Mouse (Mus musculus) heart, embryonic 10.5 days (tissue): ENCODE results near the gene Zswim2. TPM values are rescaled to one million over a fixed set of nuclear protein-coding genes. Genes with fewer than 3 reads are reported as not detected.
"Not testable (repeated sequence)": the region's sequence is repeated elsewhere in the genome, so short reads cannot be mapped to it uniquely, and the experiment has no call there.

ENCODE experiments used
- DNase-seq: peaks from one replicate; pipeline ENCODE4 v3.0.0-alpha.2; 2017; ENCODE audit warnings: low spot score
- H3K27ac ChIP-seq: fragments of 300-500 bp; sonication (generic); 2 replicates; pipeline ENCODE4 v1.5.1; 2016; ENCODE audit warnings: mild to moderate bottlenecking
- H3K27me3 ChIP-seq: fragments of 300-500 bp; sonication (generic); 2 replicates; pipeline ENCODE4 v1.6.1; 2016; ENCODE audit warnings: mild to moderate bottlenecking; ENCODE audit not compliant: poor library complexity, insufficient read depth, severe bottlenecking
- H3K36me3 ChIP-seq: fragments of 300-500 bp; sonication (generic); 2 replicates; pipeline ENCODE4 v1.6.1; 2016; ENCODE audit warnings: mild to moderate bottlenecking, moderate library complexity
- H3K4me1 ChIP-seq: fragments of 300-500 bp; sonication (generic); 2 replicates; pipeline ENCODE4 v1.6.1; 2016; ENCODE audit warnings: mild to moderate bottlenecking
- H3K4me3 ChIP-seq: fragments of 300-500 bp; sonication (generic); 2 replicates; pipeline ENCODE4 v1.5.1; 2016; ENCODE audit warnings: mild to moderate bottlenecking, moderate library complexity
- H3K9me3 ChIP-seq: fragments of 300-500 bp; sonication (generic); 2 replicates; pipeline ENCODE4 v1.6.1; 2016; ENCODE audit warnings: mild to moderate bottlenecking, moderate library complexity
- WGBS: fragments of 180-500 bp; shearing (Covaris S2); methylation state at CpG from one replicate; pipeline ENCODE4 v1.1.7; 2016; 5-methylcytosine and 5-hydroxymethylcytosine counted together
- polyA plus RNA-seq: library from polyadenylated mRNA; unstranded; fragments of >200 nt; fragmentation: Nextera tagmentation; extraction: Ambion mirVana; gene quantifications from 2 replicates; pipeline ENCODE4 v1.2.1, GENCODE M21; 2016

Gene Zswim2
- polyA plus RNA-seq: not detected in 2 replicates

GRCm38 (mm10) chr2:83940931-83941361 is at the start of gene Zswim2:
Zswim2 (minus strand) TSS chr2:83941228.
- peak; percentile 81 for DNase-seq
- H3K9me3 ChIP-seq: no peaks in the 10 kb centered on the region
- no peaks in the 10 kb centered on the region for H3K36me3 ChIP-seq
- WGBS: 2% methylated on average over 20 of the region's 20 CpGs
- no peak within 1 kb of the TSS for H3K27ac ChIP-seq
- H3K4me1 ChIP-seq: peaks cover 4% of the 10 kb centered on the region
- H3K27me3 ChIP-seq: no peaks in the 10 kb centered on the region
- peak within 1 kb of the TSS; percentile 52 for H3K4me3 ChIP-seq

DNA sequence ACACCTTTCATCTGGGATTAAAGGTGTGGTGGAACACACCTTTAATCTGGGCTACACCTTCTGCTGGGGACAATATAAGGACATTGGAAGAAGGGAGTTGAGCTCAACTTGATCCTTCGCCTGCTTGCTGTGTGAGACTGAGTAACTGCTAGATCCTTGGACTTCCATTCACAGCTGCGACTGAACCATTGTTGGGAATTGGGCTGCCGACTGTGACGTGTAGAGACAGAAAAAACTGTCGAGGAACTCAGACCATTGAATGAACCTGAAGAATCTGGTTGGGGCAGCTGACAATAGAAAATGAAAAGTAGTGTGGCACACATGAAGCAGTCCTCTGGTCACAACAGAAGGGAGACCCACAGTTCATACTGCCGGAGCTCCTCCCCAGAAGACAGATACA is 49.2 kb upstream of the Zswim2 start, which contains the start of gene Gm13691:
TSS of gene Gm13691 (plus strand) at position 301 of the 400 bp plus-strand sequence.
- H3K36me3 ChIP-seq, DNase-seq, H3K4me1 ChIP-seq, H3K9me3 ChIP-seq, H3K27me3 ChIP-seq, H3K27ac ChIP-seq, H3K4me3 ChIP-seq: not testable (repeated sequence)
- no CpG with 5 or more reads among the region's 6 CpGs for WGBS

DNA sequence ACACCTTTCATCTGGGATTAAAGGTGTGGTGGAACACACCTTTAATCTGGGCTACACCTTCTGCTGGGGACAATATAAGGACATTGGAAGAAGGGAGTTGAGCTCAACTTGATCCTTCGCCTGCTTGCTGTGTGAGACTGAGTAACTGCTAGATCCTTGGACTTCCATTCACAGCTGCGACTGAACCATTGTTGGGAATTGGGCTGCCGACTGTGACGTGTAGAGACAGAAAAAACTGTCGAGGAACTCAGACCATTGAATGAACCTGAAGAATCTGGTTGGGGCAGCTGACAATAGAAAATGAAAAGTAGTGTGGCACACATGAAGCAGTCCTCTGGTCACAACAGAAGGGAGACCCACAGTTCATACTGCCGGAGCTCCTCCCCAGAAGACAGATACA is 43.4 kb upstream of the Zswim2 start, which contains the start of gene Gm13697:
TSS of gene Gm13697 (plus strand) at position 301 of the 400 bp plus-strand sequence.
- WGBS: no CpG with 5 or more reads among the region's 6 CpGs
- H3K27ac ChIP-seq, H3K4me1 ChIP-seq, H3K27me3 ChIP-seq, H3K4me3 ChIP-seq, H3K36me3 ChIP-seq, DNase-seq, H3K9me3 ChIP-seq: not testable (repeated sequence)

DNA sequence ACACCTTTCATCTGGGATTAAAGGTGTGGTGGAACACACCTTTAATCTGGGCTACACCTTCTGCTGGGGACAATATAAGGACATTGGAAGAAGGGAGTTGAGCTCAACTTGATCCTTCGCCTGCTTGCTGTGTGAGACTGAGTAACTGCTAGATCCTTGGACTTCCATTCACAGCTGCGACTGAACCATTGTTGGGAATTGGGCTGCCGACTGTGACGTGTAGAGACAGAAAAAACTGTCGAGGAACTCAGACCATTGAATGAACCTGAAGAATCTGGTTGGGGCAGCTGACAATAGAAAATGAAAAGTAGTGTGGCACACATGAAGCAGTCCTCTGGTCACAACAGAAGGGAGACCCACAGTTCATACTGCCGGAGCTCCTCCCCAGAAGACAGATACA is 37.6 kb upstream of the Zswim2 start, which contains the start of gene Gm13694:
TSS of gene Gm13694 (plus strand) at position 301 of the 400 bp plus-strand sequence.
- not testable (repeated sequence) for DNase-seq
- no CpG with 5 or more reads among the region's 6 CpGs for WGBS

DNA sequence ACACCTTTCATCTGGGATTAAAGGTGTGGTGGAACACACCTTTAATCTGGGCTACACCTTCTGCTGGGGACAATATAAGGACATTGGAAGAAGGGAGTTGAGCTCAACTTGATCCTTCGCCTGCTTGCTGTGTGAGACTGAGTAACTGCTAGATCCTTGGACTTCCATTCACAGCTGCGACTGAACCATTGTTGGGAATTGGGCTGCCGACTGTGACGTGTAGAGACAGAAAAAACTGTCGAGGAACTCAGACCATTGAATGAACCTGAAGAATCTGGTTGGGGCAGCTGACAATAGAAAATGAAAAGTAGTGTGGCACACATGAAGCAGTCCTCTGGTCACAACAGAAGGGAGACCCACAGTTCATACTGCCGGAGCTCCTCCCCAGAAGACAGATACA is 31.8 kb upstream of the Zswim2 start, which contains the start of gene Gm13696:
TSS of gene Gm13696 (plus strand) at position 301 of the 400 bp plus-strand sequence.
- no CpG with 5 or more reads among the region's 6 CpGs for WGBS
- H3K9me3 ChIP-seq, DNase-seq, H3K36me3 ChIP-seq, H3K4me3 ChIP-seq, H3K4me1 ChIP-seq, H3K27ac ChIP-seq, H3K27me3 ChIP-seq: not testable (repeated sequence)

More for the DNA sequence above, 37.6 kb upstream of the Zswim2 start, which contains the start of gene Gm13694:
- H3K27ac ChIP-seq, H3K4me3 ChIP-seq, H3K36me3 ChIP-seq, H3K4me1 ChIP-seq, H3K27me3 ChIP-seq, H3K9me3 ChIP-seq: not testable (repeated sequence)

GRCm38 (mm10) chr2:83967013-83967412 is 26.0 kb upstream of the Zswim2 start, which contains the start of gene Gm13695:
Gm13695 (plus strand) TSS chr2:83967313.
- not testable (repeated sequence) for H3K4me1 ChIP-seq, H3K4me3 ChIP-seq, H3K27me3 ChIP-seq, H3K9me3 ChIP-seq, H3K36me3 ChIP-seq, H3K27ac ChIP-seq, DNase-seq
- WGBS: no CpG with 5 or more reads among the region's 6 CpGs

DNA sequence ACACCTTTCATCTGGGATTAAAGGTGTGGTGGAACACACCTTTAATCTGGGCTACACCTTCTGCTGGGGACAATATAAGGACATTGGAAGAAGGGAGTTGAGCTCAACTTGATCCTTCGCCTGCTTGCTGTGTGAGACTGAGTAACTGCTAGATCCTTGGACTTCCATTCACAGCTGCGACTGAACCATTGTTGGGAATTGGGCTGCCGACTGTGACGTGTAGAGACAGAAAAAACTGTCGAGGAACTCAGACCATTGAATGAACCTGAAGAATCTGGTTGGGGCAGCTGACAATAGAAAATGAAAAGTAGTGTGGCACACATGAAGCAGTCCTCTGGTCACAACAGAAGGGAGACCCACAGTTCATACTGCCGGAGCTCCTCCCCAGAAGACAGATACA is 20.2 kb upstream of the Zswim2 start, which contains the start of gene Gm13693:
TSS of gene Gm13693 (plus strand) at position 301 of the 400 bp plus-strand sequence.
- not testable (repeated sequence) for H3K4me1 ChIP-seq, H3K4me3 ChIP-seq, H3K36me3 ChIP-seq, H3K9me3 ChIP-seq, DNase-seq, H3K27me3 ChIP-seq, H3K27ac ChIP-seq
- WGBS: no CpG with 5 or more reads among the region's 6 CpGs

GRCm38 (mm10) chr2:83955393-83955792 is 14.4 kb upstream of the Zswim2 start, which contains the start of gene Gm13698:
Gm13698 (plus strand) TSS chr2:83955693.
- H3K27ac ChIP-seq, H3K27me3 ChIP-seq, H3K9me3 ChIP-seq, H3K36me3 ChIP-seq, H3K4me3 ChIP-seq, H3K4me1 ChIP-seq, DNase-seq: not testable (repeated sequence)
- no CpG with 5 or more reads among the region's 6 CpGs for WGBS

- H3K4me3 ChIP-seq: no peak overlapping the region
- H3K27ac ChIP-seq: no peak overlapping the region
- no peaks in the 10 kb centered on the region for H3K27me3 ChIP-seq
- no peaks in the 10 kb centered on the region for H3K36me3 ChIP-seq
- WGBS: 38% methylated on average over 4 of the region's 4 CpGs
- no peak for DNase-seq
- no peaks in the 10 kb centered on the region for H3K9me3 ChIP-seq
- peaks cover 4% of the 10 kb centered on the region for H3K4me1 ChIP-seq
Measured at GRCm38 (mm10) chr2:83941792-83942191, 764 bp upstream of the Zswim2 start.

DNA sequence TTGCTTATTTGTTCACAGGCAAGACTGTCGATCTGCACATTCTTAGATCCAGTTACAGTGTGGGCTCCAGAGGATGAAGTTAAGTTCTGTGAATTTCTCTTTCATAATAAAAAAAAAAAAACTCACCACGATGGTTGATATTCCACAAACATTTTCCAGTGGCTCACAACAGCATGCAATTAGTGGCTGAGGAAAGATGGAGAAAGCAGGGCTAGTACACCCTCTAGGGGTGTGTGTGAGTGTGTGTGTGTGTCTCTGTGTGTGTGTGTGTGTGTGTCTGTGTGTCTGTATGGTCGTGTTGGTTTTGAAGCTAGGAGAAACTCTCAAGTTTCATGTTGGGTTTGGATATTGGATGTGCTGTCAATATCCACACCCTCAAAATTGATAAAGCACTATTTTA is 350 bp upstream of the Zswim2 start:
- H3K4me3 ChIP-seq: peak overlapping the region; percentile 52
- no peak overlapping the region for H3K27ac ChIP-seq
- H3K36me3 ChIP-seq: no peaks in the 10 kb centered on the region
- no peaks in the 10 kb centered on the region for H3K9me3 ChIP-seq
- 53% methylated on average over 3 of the region's 3 CpGs for WGBS
- DNase-seq: no peak
- H3K27me3 ChIP-seq: no peaks in the 10 kb centered on the region
- peaks cover 4% of the 10 kb centered on the region for H3K4me1 ChIP-seq

- 67% methylated on average over 2 of the region's 2 CpGs for WGBS
- no peak for DNase-seq
- no peak overlapping the region for H3K4me3 ChIP-seq
- H3K4me1 ChIP-seq: no peaks in the 10 kb centered on the region
- H3K36me3 ChIP-seq: no peaks in the 10 kb centered on the region
- no peaks in the 10 kb centered on the region for H3K9me3 ChIP-seq
- H3K27me3 ChIP-seq: no peaks in the 10 kb centered on the region
- H3K27ac ChIP-seq: no peak overlapping the region
Measured at GRCm38 (mm10) chr2:83929478-83930088, 11.4 kb downstream of the Zswim2 start.

DNA sequence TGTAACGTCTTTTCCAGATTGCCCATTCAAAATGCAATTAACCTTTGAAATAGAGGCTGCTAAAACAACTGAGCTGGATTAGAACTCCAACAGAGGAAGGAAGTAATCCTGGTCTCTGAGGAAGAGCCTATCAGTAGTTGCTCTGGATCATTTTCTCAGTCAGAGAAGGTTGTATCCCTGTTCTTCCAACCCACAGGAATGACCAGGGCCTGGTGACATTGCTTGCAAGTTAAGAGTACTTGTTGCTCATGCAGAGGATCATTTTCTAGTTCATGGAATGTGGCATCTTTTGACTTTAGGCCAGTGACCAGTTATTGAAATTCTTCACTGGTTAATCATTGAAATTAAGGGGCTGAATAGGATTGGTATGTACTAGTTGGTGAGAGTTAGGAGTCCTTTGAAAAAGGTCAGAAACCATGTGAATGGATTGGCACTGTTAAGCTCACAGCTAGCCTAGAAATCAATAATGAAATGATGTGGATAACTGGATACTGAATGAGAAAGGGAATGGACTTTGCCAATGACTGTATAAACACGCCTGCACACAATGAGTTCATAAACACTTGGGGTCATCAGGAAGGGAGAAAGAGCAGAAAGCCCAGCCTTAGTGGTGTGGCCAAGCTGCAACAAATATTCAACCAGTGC is 39.0 kb downstream of the Zswim2 start:
- no peak for DNase-seq
- WGBS: 71% methylated on average over 2 of the region's 2 CpGs
- H3K27me3 ChIP-seq: no peaks in the 10 kb centered on the region

DNA sequence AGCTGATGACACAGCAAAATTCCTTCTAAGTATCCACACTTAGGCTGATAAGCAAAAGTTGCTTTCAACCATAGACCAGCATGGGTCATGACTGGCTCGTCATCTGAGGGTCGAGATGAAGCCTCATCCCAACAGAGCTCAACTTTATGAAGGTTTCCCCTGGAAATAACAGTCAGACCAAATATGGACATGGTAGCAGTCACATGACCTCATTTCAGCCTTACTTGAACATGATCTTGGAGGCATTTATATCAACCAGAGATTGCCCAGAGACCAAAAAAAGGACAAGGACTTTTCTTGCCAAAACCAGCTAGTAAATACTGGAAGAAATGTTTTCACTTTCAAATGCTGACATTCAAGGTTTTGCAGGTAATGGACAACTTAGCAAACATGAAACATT is 47.3 kb downstream of the Zswim2 start:
- H3K4me3 ChIP-seq: no peak overlapping the region
- H3K36me3 ChIP-seq: no peaks in the 10 kb centered on the region
- H3K9me3 ChIP-seq: no peaks in the 10 kb centered on the region
- H3K27ac ChIP-seq: no peak overlapping the region
- no peak for DNase-seq
- WGBS: 83% methylated on average over 2 of the region's 2 CpGs
- no peaks in the 10 kb centered on the region for H3K27me3 ChIP-seq
- no peaks in the 10 kb centered on the region for H3K4me1 ChIP-seq

More for the DNA sequence above, 39.0 kb downstream of the Zswim2 start:
- Histone ChIP-seq H3K27ac (no peak overlapping the region), H3K9me3 (no peaks in the 10 kb centered on the region), H3K4me1 (no peaks in the 10 kb centered on the region), H3K4me3 (no peak overlapping the region), H3K36me3 (no peaks in the 10 kb centered on the region)
